Mouse (Mus musculus) CH12.LX (cell line): ENCODE data around the gene Farsa.

Experiments used
- CHD2 ChIP-seq: IDR thresholded peaks from 2 replicates; pipeline ENCODE4 v1.6.1; 2011; ENCODE audit warnings: low read length, improper control_type of control experiment
- CTCF ChIP-seq, 2 experiments: IDR thresholded peaks in 1 of 2; conservative IDR thresholded peaks in 1 of 2; 2 replicates each; pipeline ENCODE4 v1.5.1; 2011 to 2012; ENCODE audit warnings: low read depth in 2 of 2, low read length in 2 of 2, improper control_type of control experiment in 1 of 2, inconsistent platforms in 1 of 2, mild to moderate bottlenecking in 1 of 2, moderate library complexity in 1 of 2
- JUN ChIP-seq: IDR thresholded peaks from 2 replicates; pipeline ENCODE4 v1.6.1; 2011; ENCODE audit warnings: low read depth, mild to moderate bottlenecking, low read length, improper control_type of control experiment, moderate library complexity; ENCODE audit not compliant: insufficient read depth
- MAFK ChIP-seq: IDR thresholded peaks from 2 replicates; pipeline ENCODE4 v1.6.1; 2011; ENCODE audit warnings: low read length, improper control_type of control experiment; ENCODE audit not compliant: insufficient replicate concordance
- POLR2A ChIP-seq: IDR thresholded peaks from 2 replicates; pipeline ENCODE4 v1.6.1; 2011; ENCODE audit warnings: low read depth, mild to moderate bottlenecking, improper control_type of control experiment, low read length
- ZNF384 ChIP-seq: IDR thresholded peaks from 2 replicates; pipeline ENCODE4 v1.6.1; 2012; ENCODE audit warnings: low read depth, low read length, improper control_type of control experiment, inconsistent platforms

GRCm38 (mm10) chr8:84844397-84845070 lies 12.3 kb upstream of the Farsa start:
- TF ChIP-seq CTCF (conservative IDR thresholded peaks at IDR 0.05 in 1 of 2, IDR thresholded peaks at IDR 0.05 in 1 of 2; ENCODE audit: low read depth in 2 of 2, low read length in 2 of 2) (no peak), MAFK (no peak), CHD2 (no peak), JUN (no peak), POLR2A (no peak), ZNF384 (no peak)
